Mouse (Mus musculus): ENCODE measurements around the gene Cenpb. TPM values are rescaled to one million over a fixed set of nuclear protein-coding genes. Genes with fewer than 3 reads are reported as not detected.
A peak's percentile ranks its signal among the peaks of the same experiment; 100 is the strongest.

The Cenpb gene
- total RNA-seq, 2 experiments from 2014 or later: 89.7 to 97.4 TPM

DNA sequence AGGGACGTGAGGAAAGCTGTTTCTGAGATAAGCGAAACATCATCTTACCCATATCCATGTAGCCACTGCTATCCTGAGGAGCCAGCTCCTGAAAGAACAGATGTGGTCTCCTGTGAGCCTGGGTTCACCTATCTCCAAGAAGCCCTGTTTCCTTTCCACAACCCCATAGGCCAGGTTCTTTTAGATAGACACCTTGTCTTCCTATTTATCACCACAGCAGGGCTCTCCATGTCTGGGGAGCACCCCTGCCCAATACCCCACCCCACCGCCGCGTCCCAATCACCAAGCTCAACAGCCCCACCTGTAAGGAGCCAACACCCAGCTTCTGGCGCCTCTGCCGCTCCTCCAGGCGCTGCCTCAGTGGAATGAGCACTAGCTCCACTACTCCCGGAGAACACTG is 7.5 kb downstream of the Cenpb start:
- intact Hi-C loops (cut with DNase I): no loop called here

DNA sequence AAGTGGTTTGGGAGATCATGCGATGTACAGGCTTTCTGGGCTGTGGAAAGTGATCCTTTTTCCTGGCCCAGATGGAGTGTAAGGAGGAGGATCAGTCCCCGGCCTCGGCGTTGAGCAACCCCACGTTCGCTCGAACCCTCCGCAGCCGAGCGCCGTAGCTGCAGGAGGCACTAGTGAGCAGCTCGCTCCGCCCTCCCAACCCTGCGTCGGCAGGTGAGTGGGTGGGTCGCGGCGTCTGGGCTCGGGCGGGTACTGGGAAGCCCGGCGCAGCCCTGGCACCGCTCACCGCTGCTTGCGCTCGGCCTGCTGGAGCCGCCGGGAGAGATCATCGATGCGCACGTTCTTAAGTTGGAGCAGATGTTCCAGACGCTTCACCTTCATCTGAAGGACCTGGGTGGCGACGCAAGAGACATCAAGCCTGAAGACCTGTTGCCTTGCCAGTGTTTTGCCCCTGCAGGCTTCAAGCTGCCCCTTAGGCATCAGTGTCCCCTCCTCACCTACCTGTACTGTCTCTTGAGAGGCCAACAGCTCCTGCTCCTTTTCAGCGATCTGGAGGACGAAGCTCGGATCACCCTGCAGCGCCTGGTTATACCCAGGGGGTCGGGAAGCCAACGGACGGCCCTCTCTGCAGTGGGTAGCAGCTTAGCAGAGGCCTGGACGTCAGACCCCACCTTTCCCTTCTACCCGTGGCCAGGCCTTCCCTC is 8.3 kb downstream of the Cenpb start:
- DNase-seq (ENCODE audit: low spot score in 2 of 2): peak; percentile 66 to 71
- intact Hi-C loops (cut with DNase I): no loop called here

More for the DNA sequence above, 7.5 kb downstream of the Cenpb start:
- no peak for DNase-seq (ENCODE audit: low spot score in 2 of 2)

DNA sequence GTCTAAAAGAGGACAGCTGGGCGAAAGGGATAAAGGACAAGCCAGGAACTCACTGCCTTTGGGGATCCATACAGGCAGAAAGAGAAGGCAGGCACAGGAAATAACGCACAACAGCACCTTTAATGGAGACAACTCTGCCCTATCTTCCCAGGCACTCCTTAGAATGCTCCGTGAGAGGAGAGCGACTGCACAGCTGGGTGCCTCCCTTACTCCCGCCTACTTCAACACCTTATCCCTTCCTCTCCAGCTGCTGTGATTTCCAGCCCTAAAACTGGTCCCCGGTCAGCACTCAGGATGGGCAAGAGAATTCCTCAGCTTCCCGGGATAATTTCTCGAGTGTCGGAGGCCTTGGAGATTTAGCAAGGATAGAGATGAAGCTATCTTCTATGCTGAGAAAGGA is 8.9 kb downstream of the Cenpb start:
- intact Hi-C loops (cut with DNase I): no loop called here
- DNase-seq (ENCODE audit: low spot score in 2 of 2): no peak

- intact Hi-C loops (cut with DNase I): no loop called here
- DNase-seq (ENCODE audit: low spot score in 2 of 2): no peak
Measured at GRCm38 (mm10) chr2:131168914-131169313, 11.0 kb downstream of the Cenpb start.

GRCm38 (mm10) chr2:131167984-131168383 is 11.9 kb downstream of the Cenpb start:
- no peak for DNase-seq (ENCODE audit: low spot score in 2 of 2)
- intact Hi-C loops (cut with DNase I): no loop called here

DNA sequence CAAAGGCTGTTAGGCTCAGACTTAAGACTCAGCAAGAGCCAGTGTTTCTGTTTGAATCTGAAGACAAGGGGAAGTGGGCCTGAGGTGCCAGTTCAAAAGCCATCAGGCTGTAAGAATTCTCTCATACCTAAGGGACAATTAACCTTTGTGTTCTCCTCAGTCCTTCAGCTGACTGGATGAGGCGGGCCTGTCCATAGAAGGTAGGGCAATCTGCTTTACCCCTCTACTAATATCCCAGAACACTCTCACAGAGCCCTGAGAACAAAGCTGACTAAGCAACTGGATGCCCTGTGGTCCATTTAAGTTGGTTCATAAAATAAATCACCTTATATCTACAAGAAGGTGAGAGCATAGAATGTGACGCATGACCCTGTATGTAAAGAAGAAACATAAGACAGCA is 13.7 kb downstream of the Cenpb start:
- intact Hi-C loops (cut with DNase I): no loop called here
- DNase-seq (ENCODE audit: low spot score in 2 of 2): no peak

GRCm38 (mm10) chr2:131163924-131164323 is 15.9 kb downstream of the Cenpb start:
- intact Hi-C loops (cut with DNase I): no loop called here

GRCm38 (mm10) chr2:131160671-131161111 is 19.2 kb downstream of the Cenpb start:
- intact Hi-C loops (cut with DNase I): loop anchor here (2.0 kb wide), 1 partner anchor 66 kb away; no protein-coding TSS in a partner anchor
- DNase-seq (ENCODE audit: low spot score in 2 of 2): peak; percentile 38 to 41

More at GRCm38 (mm10) chr2:131163924-131164323, 15.9 kb downstream of the Cenpb start:
- DNase-seq (ENCODE audit: low spot score in 2 of 2): no peak

GRCm38 (mm10) chr2:131159938-131160581 is 19.8 kb downstream of the Cenpb start, which contains the start of gene 1700037H04Rik:
Gene 1700037H04Rik (minus strand): TSS chr2:131160081.
- intact Hi-C loops (cut with DNase I): loop anchor here (2.0 kb wide), 1 partner anchor 65 kb away; no protein-coding TSS in a partner anchor
- peak; percentile 97 to 98 for DNase-seq (ENCODE audit: low spot score in 2 of 2)

- peak in 1 of 2 experiments; percentile 33 for DNase-seq (ENCODE audit: low spot score in 2 of 2)
- intact Hi-C loops (cut with DNase I): no loop called here
Measured at GRCm38 (mm10) chr2:131159491-131159910, 20.4 kb downstream of the Cenpb start.

- no peak for DNase-seq (ENCODE audit: low spot score in 2 of 2)
- intact Hi-C loops (cut with DNase I): no loop called here
Measured at GRCm38 (mm10) chr2:131156987-131157386, 22.9 kb downstream of the Cenpb start.

- no peak for DNase-seq (ENCODE audit: low spot score in 2 of 2)
- intact Hi-C loops (cut with DNase I): no loop called here
Measured at GRCm38 (mm10) chr2:131154036-131154435, 25.8 kb downstream of the Cenpb start.

GRCm38 (mm10) chr2:131152166-131152730 is 27.6 kb downstream of the Cenpb start:
- intact Hi-C loops (cut with DNase I): no loop called here
- DNase-seq (ENCODE audit: low spot score in 2 of 2): no peak

- no peak for DNase-seq (ENCODE audit: low spot score in 2 of 2)
- intact Hi-C loops (cut with DNase I): no loop called here
Measured at GRCm38 (mm10) chr2:131149254-131149578, 30.7 kb downstream of the Cenpb start.

- intact Hi-C loops (cut with DNase I): no loop called here
- no peak for DNase-seq (ENCODE audit: low spot score in 2 of 2)
Measured at GRCm38 (mm10) chr2:131148353-131149253, 31.3 kb downstream of the Cenpb start.

GRCm38 (mm10) chr2:131147043-131147365 is 32.9 kb downstream of the Cenpb start:
- DNase-seq (ENCODE audit: low spot score in 2 of 2): no peak
- intact Hi-C loops (cut with DNase I): no loop called here

DNA sequence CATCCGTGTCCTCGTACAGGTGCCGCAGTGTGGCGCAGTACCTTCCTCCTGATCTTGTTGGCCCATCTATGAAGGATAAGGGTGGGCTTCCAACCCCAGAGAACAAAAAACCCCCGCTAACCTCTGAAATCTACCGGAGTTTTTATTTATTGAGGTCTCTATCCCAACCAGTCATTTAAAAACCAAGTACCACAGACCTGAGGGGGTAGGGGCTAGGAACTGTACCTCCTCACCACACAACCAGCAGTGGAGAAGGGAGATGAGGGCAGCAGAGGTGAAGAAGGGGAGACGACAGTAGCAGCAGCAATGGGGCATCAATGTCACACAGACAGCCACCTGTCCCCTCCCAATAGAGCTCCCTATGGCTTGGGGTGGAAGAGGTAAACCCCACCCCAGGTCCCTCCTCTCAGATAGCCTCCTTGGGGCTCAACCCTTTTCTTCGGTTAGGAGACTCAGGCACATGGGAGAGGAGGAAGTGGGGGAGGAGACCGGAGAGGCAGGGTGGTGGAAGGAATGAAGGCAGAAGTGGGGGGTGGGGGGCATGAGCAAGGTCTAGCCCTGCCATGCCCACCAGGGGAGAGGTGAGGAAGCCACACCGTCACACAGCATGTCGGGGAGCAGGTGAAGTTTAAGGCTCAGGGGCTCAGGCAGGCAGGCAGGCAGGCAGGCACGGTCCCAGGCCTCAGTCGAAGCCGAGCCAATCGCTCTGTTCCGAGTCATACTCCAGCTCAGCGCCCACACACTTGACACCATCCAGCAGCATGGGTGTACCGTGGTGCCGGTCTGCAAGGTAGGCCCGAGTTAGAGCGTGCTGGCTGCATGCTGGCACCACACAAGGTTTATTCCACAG is 33.4 kb downstream of the Cenpb start:
- DNase-seq (ENCODE audit: low spot score in 2 of 2): no peak
- intact Hi-C loops (cut with DNase I): no loop called here

- DNase-seq (ENCODE audit: low spot score in 2 of 2): no peak
- intact Hi-C loops (cut with DNase I): no loop called here
Measured at GRCm38 (mm10) chr2:131145536-131145935, 34.3 kb downstream of the Cenpb start.

GRCm38 (mm10) chr2:131145121-131145520 is 34.7 kb downstream of the Cenpb start:
- intact Hi-C loops (cut with DNase I): no loop called here
- DNase-seq (ENCODE audit: low spot score in 2 of 2): no peak
